In the genomic region with DNA sequence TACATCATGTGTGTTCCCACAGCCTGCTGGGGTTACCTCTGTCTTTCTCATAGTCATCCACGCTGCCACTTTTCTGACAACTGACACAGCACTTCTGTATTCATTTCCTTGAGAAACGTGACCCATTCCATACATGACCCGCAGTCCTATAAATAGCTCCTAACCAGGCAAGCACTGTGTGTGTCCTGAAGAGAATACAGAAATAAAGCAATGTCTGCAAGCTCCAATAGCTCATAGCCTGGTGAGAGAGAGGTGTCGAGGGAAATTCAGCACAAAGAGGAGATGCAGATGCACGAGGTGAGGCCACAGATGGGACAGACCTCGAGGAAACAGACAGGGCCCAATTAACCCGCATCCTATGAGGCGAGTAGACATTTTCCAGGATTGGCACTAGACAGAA, we compare ENCODE assay signal across 18 mouse cellular contexts.
DNase-seq lines count a peak whose midpoint lies in the region; ATAC-seq lines count a peak whose summit lies in the region.
"Had no signal": no experiment of that assay in that cellular context is flagged by ENCODE, and none has a peak within 500 bp of the region (broad histone marks: within the 10 kb centered on the region; RNA-seq: fewer than 3 reads in every experiment).

No protein-coding gene starts in this region.

- H3K27ac ChIP-seq in forebrain, embryonic 13.5 days, result peak overlapping the region; percentile 5; the same call in 1 of the 2 replicates
- no peak overlapping the region for H3K27ac ChIP-seq in forebrain, embryonic 11.5 days (ENCODE audit: low read depth, low read length)
- H3K27ac ChIP-seq in heart, embryonic 16.5 days (ENCODE audit: low read length), result no peak overlapping the region
- peak overlapping the region; percentile 19; the same call in 1 of the 2 replicates for H3K27ac ChIP-seq in forebrain, embryonic 15.5 days (replicated peaks)
- H3K27ac ChIP-seq in midbrain, embryonic 15.5 days, result peak overlapping the region; percentile 12; the same call in 1 of the 2 replicates
- H3K27ac ChIP-seq: layer of hippocampus, adult 2 months; limb, embryonic 12.5 days; liver, embryonic 15.5 days had no signal

- no peaks in the 10 kb centered on the region for H3K36me3 ChIP-seq in forebrain, embryonic 13.5 days (ENCODE audit: poor library complexity, severe bottlenecking)
- H3K36me3 ChIP-seq in forebrain, embryonic 11.5 days (ENCODE audit: control insufficient read depth, insufficient read depth, low read length), result no peaks in the 10 kb centered on the region
- H3K36me3 ChIP-seq in heart, embryonic 16.5 days (ENCODE audit: control insufficient read depth, insufficient read depth), result no peaks in the 10 kb centered on the region
- no peaks in the 10 kb centered on the region for H3K36me3 ChIP-seq in forebrain, embryonic 15.5 days
- H3K36me3 ChIP-seq in midbrain, embryonic 15.5 days (replicated peaks), result no peaks in the 10 kb centered on the region
- H3K36me3 ChIP-seq: limb, embryonic 12.5 days; liver, embryonic 15.5 days had no signal

- 72% methylated on average over 8 of the region's 8 CpGs for WGBS in forebrain, embryonic 13.5 days
- 78% methylated on average over 8 of the region's 8 CpGs for WGBS in forebrain, embryonic 11.5 days
- 27% methylated on average over 8 of the region's 8 CpGs for WGBS in heart, embryonic 16.5 days
- WGBS in forebrain, embryonic 15.5 days, result 64% methylated on average over 8 of the region's 8 CpGs
- 60% methylated on average over 8 of the region's 8 CpGs for WGBS in midbrain, embryonic 15.5 days

- no peak overlapping the region for H3K9ac ChIP-seq in forebrain, embryonic 13.5 days
- H3K9ac ChIP-seq in forebrain, embryonic 11.5 days (ENCODE audit: low read length), result no peak overlapping the region
- H3K9ac ChIP-seq in heart, embryonic 16.5 days (ENCODE audit: low read length), result no peak overlapping the region
- H3K9ac ChIP-seq in forebrain, embryonic 15.5 days (replicated peaks), result no peak overlapping the region
- H3K9ac ChIP-seq in midbrain, embryonic 15.5 days, result no peak overlapping the region
- H3K9ac ChIP-seq: limb, embryonic 12.5 days; liver, embryonic 15.5 days had no signal

- ATAC-seq in forebrain, embryonic 13.5 days, result 0 out of 2 replicates have a peak, but pooled peaks have one; percentile 30
- no peak for ATAC-seq in forebrain, embryonic 11.5 days (replicated peaks; ENCODE audit: low FRiP score)
- 0 out of 2 replicates have a peak, but pooled peaks have one; percentile 49 for ATAC-seq in heart, embryonic 16.5 days (replicated peaks; ENCODE audit: extremely low read depth, insufficient read depth, low FRiP score)
- no peak for ATAC-seq in forebrain, embryonic 15.5 days (replicated peaks)
- ATAC-seq in midbrain, embryonic 15.5 days (replicated peaks), result peak; percentile 76
- ATAC-seq in CD4-positive, CD25-positive, alpha-beta regulatory T cell, adult 4 months, result no peak
- ATAC-seq: activated CD4-positive, CD25-positive, alpha-beta regulatory T cell, adult 4 months; intestine, embryonic 16.5 days had no signal

- no peaks in the 10 kb centered on the region for H3K4me1 ChIP-seq in forebrain, embryonic 13.5 days
- H3K4me1 ChIP-seq in forebrain, embryonic 11.5 days (replicated peaks; ENCODE audit: control insufficient read depth, insufficient read depth, low read length), result no peaks in the 10 kb centered on the region
- peaks cover 14% of the 10 kb centered on the region for H3K4me1 ChIP-seq in heart, embryonic 16.5 days (ENCODE audit: control insufficient read depth, insufficient read depth, low read length)
- no peaks in the 10 kb centered on the region for H3K4me1 ChIP-seq in forebrain, embryonic 15.5 days
- 0 out of 2 replicates have a peak, but pooled peaks cover 3% of the 10 kb centered on the region for H3K4me1 ChIP-seq in midbrain, embryonic 15.5 days
- H3K4me1 ChIP-seq: limb, embryonic 12.5 days; liver, embryonic 15.5 days had no signal

- H3K27me3 ChIP-seq in forebrain, embryonic 13.5 days, result no peaks in the 10 kb centered on the region
- no peaks in the 10 kb centered on the region for H3K27me3 ChIP-seq in forebrain, embryonic 11.5 days (ENCODE audit: control insufficient read depth, insufficient read depth, low read length)
- H3K27me3 ChIP-seq in heart, embryonic 16.5 days (ENCODE audit: control insufficient read depth, insufficient read depth, low read length), result no peaks in the 10 kb centered on the region
- H3K27me3 ChIP-seq in forebrain, embryonic 15.5 days, result no peaks in the 10 kb centered on the region
- H3K27me3 ChIP-seq in midbrain, embryonic 15.5 days (replicated peaks), result no peaks in the 10 kb centered on the region
- H3K27me3 ChIP-seq: limb, embryonic 12.5 days; liver, embryonic 15.5 days had no signal

- no peak for DNase-seq in forebrain, embryonic 11.5 days (ENCODE audit: low spot score)
- no peak for DNase-seq in heart, postnatal 4 days
- no peak for DNase-seq in adrenal gland, adult 8-10 months
- DNase-seq: adrenal gland, postnatal 36 days; cerebellum, postnatal 14 days; lung, postnatal 14 days; thymus, postnatal 4 days had no signal

- H3K9me3 ChIP-seq in forebrain, embryonic 13.5 days (replicated peaks), result no peaks in the 10 kb centered on the region; the same call in 1 of the 2 replicates
- no peaks in the 10 kb centered on the region for H3K9me3 ChIP-seq in forebrain, embryonic 11.5 days (ENCODE audit: control insufficient read depth, low read length)
- H3K9me3 ChIP-seq in heart, embryonic 16.5 days (replicated peaks; ENCODE audit: control insufficient read depth, low read length), result 0 out of 2 replicates have a peak, but pooled peaks cover 3% of the 10 kb centered on the region
- H3K9me3 ChIP-seq in forebrain, embryonic 15.5 days, result no peaks in the 10 kb centered on the region
- H3K9me3 ChIP-seq in midbrain, embryonic 15.5 days, result no peaks in the 10 kb centered on the region
- H3K9me3 ChIP-seq: liver, embryonic 15.5 days had no signal

- no peak overlapping the region for H3K4me3 ChIP-seq in forebrain, embryonic 13.5 days
- H3K4me3 ChIP-seq in forebrain, embryonic 11.5 days (ENCODE audit: low read depth, low read length), result no peak overlapping the region
- H3K4me3 ChIP-seq in heart, embryonic 16.5 days (ENCODE audit: low read length), result no peak overlapping the region
- no peak overlapping the region for H3K4me3 ChIP-seq in forebrain, embryonic 15.5 days
- no peak overlapping the region for H3K4me3 ChIP-seq in midbrain, embryonic 15.5 days
- H3K4me3 ChIP-seq: layer of hippocampus, adult 2 months; left cerebral cortex, adult 2 months; limb, embryonic 12.5 days; liver, embryonic 15.5 days had no signal

- H3K4me2 ChIP-seq in forebrain, embryonic 13.5 days, result no peak overlapping the region
- no peak overlapping the region for H3K4me2 ChIP-seq in forebrain, embryonic 11.5 days (ENCODE audit: low read depth, low read length, severe bottlenecking)
- no peak overlapping the region for H3K4me2 ChIP-seq in heart, embryonic 16.5 days (ENCODE audit: low read depth, low read length)
- no peak overlapping the region for H3K4me2 ChIP-seq in forebrain, embryonic 15.5 days (replicated peaks)
- no peak overlapping the region for H3K4me2 ChIP-seq in midbrain, embryonic 15.5 days
- H3K4me2 ChIP-seq: limb, embryonic 12.5 days; liver, embryonic 15.5 days had no signal

Comparison
In these comparisons a context has a peak if more than half of its experiments do, and no peak if none do; other contexts are left out.
1. ATAC-seq: peak in forebrain, embryonic 13.5 days (single experiment), heart, embryonic 16.5 days (single experiment) and midbrain, embryonic 15.5 days (single experiment); none in forebrain, embryonic 11.5 days (single experiment), forebrain, embryonic 15.5 days (single experiment) and CD4-positive, CD25-positive, alpha-beta regulatory T cell, adult 4 months (single experiment).
2. H3K27ac ChIP-seq: peak in forebrain, embryonic 13.5 days (single experiment), forebrain, embryonic 15.5 days (single experiment) and midbrain, embryonic 15.5 days (single experiment); none in forebrain, embryonic 11.5 days (single experiment) and heart, embryonic 16.5 days (single experiment).